Mouse (Mus musculus) C2C12 (cell line): ENCODE data around the gene Kmt2e. TPM values are rescaled to one million over a fixed set of nuclear protein-coding genes. Genes with fewer than 3 reads are reported as not detected.
"Not testable (repeated sequence)": the region's sequence is repeated elsewhere in the genome, so short reads cannot be mapped to it uniquely, and the experiment has no call there.

Experiments used
- H3K27me3 ChIP-seq: one replicate; pipeline ENCODE4 v1.6.1; 2011; ENCODE audit not compliant: control insufficient read depth, insufficient read depth, insufficient read length
- H3K36me3 ChIP-seq: one replicate; pipeline ENCODE4 v1.6.1; 2011; ENCODE audit not compliant: control insufficient read depth, insufficient read depth
- H3K4me3 ChIP-seq: one replicate; pipeline ENCODE4 v1.5.1; 2011; ENCODE audit warnings: mild to moderate bottlenecking, control low read depth; ENCODE audit not compliant: poor library complexity, insufficient read depth, severe bottlenecking
- H3K79me2 ChIP-seq: one replicate; pipeline ENCODE4 v1.6.1; 2011; ENCODE audit not compliant: control insufficient read depth, insufficient read depth
- H3K79me3 ChIP-seq: one replicate; pipeline ENCODE4 v1.6.1; 2011; ENCODE audit warnings: low read depth, control low read depth
- H3ac ChIP-seq: one replicate; pipeline ENCODE3; 2011; ENCODE audit warnings: low read depth; ENCODE audit not compliant: control insufficient read depth, insufficient read length
- CEBPB ChIP-seq: IDR thresholded peaks from one replicate; pipeline ENCODE4 v1.6.1; 2011; ENCODE audit warnings: low read depth, mild to moderate bottlenecking, control low read depth, moderate library complexity
- CTCF ChIP-seq: IDR thresholded peaks from one replicate; pipeline ENCODE4 v1.5.1; 2011; ENCODE audit not compliant: control insufficient read depth, insufficient read depth, insufficient read length
- FOSL1 ChIP-seq: IDR thresholded peaks from one replicate; pipeline ENCODE4 v1.8.0; 2011; ENCODE audit warnings: mild to moderate bottlenecking, low read length; ENCODE audit not compliant: poor library complexity, insufficient read depth, severe bottlenecking
- MAX ChIP-seq: IDR thresholded peaks from one replicate; pipeline ENCODE4 v1.6.1; 2011; ENCODE audit warnings: mild to moderate bottlenecking, control low read depth
- MYOD1 ChIP-seq: IDR thresholded peaks from one replicate; pipeline ENCODE4 v1.6.1; 2011; ENCODE audit warnings: low read depth; ENCODE audit not compliant: control insufficient read depth, insufficient read length
- MYOG ChIP-seq: IDR thresholded peaks from one replicate; pipeline ENCODE4 v1.6.1; 2011; ENCODE audit not compliant: control insufficient read depth, insufficient read length; ENCODE audit errors: extremely low read depth
- USF1 ChIP-seq: IDR thresholded peaks from one replicate; pipeline ENCODE4 v1.6.1; 2011; ENCODE audit warnings: low read depth, mild to moderate bottlenecking, control low read depth, moderate library complexity
- polyA plus RNA-seq: library from polyadenylated mRNA; unstranded; fragments of >200 nt; fragmentation: generic; extraction: Trizol; gene quantifications from one replicate; pipeline ENCODE4 v1.2.1, GENCODE M21; 2012; ENCODE audit warnings: missing spikeins

Kmt2e gene
- polyA plus RNA-seq, 1 experiment = 8.0 TPM

- H3K79me3 ChIP-seq = peaks cover 99% of the 10 kb centered on the region
- peaks cover 7% of the 10 kb centered on the region for H3K36me3 ChIP-seq
- TF ChIP-seq MYOD1 = no peak
- no peak for TF ChIP-seq CTCF
- no peak for TF ChIP-seq USF1
- TF ChIP-seq MYOG = no peak
- no peak for TF ChIP-seq MAX
- no peak for TF ChIP-seq CEBPB
Observed at GRCm38 (mm10) chr5:23440572-23440971, 6.3 kb downstream of the Kmt2e start.

GRCm38 (mm10) chr5:23441916-23442315 is 7.7 kb downstream of the Kmt2e start:
- Histone ChIP-seq H3K4me3 (no peak overlapping the region), H3K79me3 (peaks cover 99% of the 10 kb centered on the region), H3K79me2 (peaks cover 100% of the 10 kb centered on the region), H3ac (no peak overlapping the region), H3K27me3 (no peaks in the 10 kb centered on the region), H3K36me3 (peaks cover 13% of the 10 kb centered on the region)
- TF ChIP-seq MAX (no peak), USF1 (no peak), FOSL1 (no peak), MYOG (no peak), MYOD1 (no peak), CTCF (no peak), CEBPB (no peak)

More at GRCm38 (mm10) chr5:23440572-23440971, 6.3 kb downstream of the Kmt2e start:
- peaks cover 100% of the 10 kb centered on the region for H3K79me2 ChIP-seq
- H3K4me3 ChIP-seq = no peak overlapping the region
- H3ac ChIP-seq = no peak overlapping the region
- no peaks in the 10 kb centered on the region for H3K27me3 ChIP-seq

- Histone ChIP-seq H3K4me3 (no peak overlapping the region), H3K36me3 (peaks cover 21% of the 10 kb centered on the region), H3K27me3 (no peaks in the 10 kb centered on the region), H3K79me2 (peaks cover 100% of the 10 kb centered on the region), H3K79me3 (peaks cover 100% of the 10 kb centered on the region), H3ac (no peak overlapping the region)
- no peak for TF ChIP-seq MYOG
- TF ChIP-seq CEBPB = no peak
- no peak for TF ChIP-seq CTCF
- no peak for TF ChIP-seq MYOD1
- no peak for TF ChIP-seq FOSL1
- TF ChIP-seq MAX = no peak
- no peak for TF ChIP-seq USF1
Observed at GRCm38 (mm10) chr5:23444411-23444810, 10.2 kb downstream of the Kmt2e start.

GRCm38 (mm10) chr5:23453561-23453960 is 19.3 kb downstream of the Kmt2e start:
- Histone ChIP-seq H3K79me2 (peaks cover 98% of the 10 kb centered on the region), H3K36me3 (peaks cover 55% of the 10 kb centered on the region), H3K79me3 (peaks cover 61% of the 10 kb centered on the region)
- H3ac ChIP-seq, H3K27me3 ChIP-seq, H3K4me3 ChIP-seq: not testable (repeated sequence)

GRCm38 (mm10) chr5:23461688-23462087 is 27.4 kb downstream of the Kmt2e start:
- Histone ChIP-seq H3K27me3 (no peaks in the 10 kb centered on the region), H3K79me3 (peaks cover 52% of the 10 kb centered on the region), H3ac (no peak overlapping the region), H3K4me3 (no peak overlapping the region), H3K79me2 (peaks cover 86% of the 10 kb centered on the region), H3K36me3 (peaks cover 54% of the 10 kb centered on the region)
- TF ChIP-seq CTCF = no peak
- TF ChIP-seq MYOG = no peak
- TF ChIP-seq USF1 = no peak
- no peak for TF ChIP-seq MYOD1
- TF ChIP-seq MAX = no peak

GRCm38 (mm10) chr5:23464247-23464646 is 30.0 kb downstream of the Kmt2e start:
- Histone ChIP-seq H3K36me3 (peaks cover 72% of the 10 kb centered on the region), H3K79me3 (peaks cover 32% of the 10 kb centered on the region), H3K27me3 (no peaks in the 10 kb centered on the region), H3K79me2 (peaks cover 65% of the 10 kb centered on the region), H3ac (no peak overlapping the region), H3K4me3 (no peak overlapping the region)
- TF ChIP-seq MYOD1 (no peak), MAX (no peak), USF1 (no peak), MYOG (no peak), CEBPB (no peak), FOSL1 (no peak), CTCF (no peak)
